In genomic region chr4:130309254-130309653, GRCm38 (mm10) we compare ENCODE assay signal across 9 mouse cellular contexts. TPM values are rescaled to one million over a fixed set of nuclear protein-coding genes. Genes with fewer than 3 reads are reported as not detected.
A peak's percentile ranks its signal among the peaks of the same experiment; 100 is the strongest.
DNase-seq lines count a peak whose midpoint lies in the region; ATAC-seq and TF ChIP-seq lines count a peak whose summit lies in the region.
"Had no signal": no experiment of that assay in that cellular context is flagged by ENCODE, and none has a peak within 500 bp of the region (broad histone marks: within the 10 kb centered on the region; RNA-seq: fewer than 3 reads in every experiment).

No protein-coding gene starts in this region.

- DNase-seq in intestine, embryonic 14.5 days (ENCODE audit: low spot score) = no peak
- no peak for DNase-seq in ovary, postnatal 14 days (ENCODE audit: low spot score)
- no peak for DNase-seq in layer of hippocampus, adult 11-12 months (ENCODE audit: low spot score)
- DNase-seq in layer of hippocampus, adult 9-10 months (ENCODE audit: low spot score) = no peak
- DNase-seq: thymus, postnatal 25 days had no signal

- H3K9me3 ChIP-seq in intestine, embryonic 14.5 days (ENCODE audit: control insufficient read depth, low read length) = no peaks in the 10 kb centered on the region
- no peaks in the 10 kb centered on the region for H3K9me3 ChIP-seq in intestine, postnatal 0 days (ENCODE audit: control insufficient read depth)
- H3K9me3 ChIP-seq in forebrain, embryonic 16.5 days (ENCODE audit: control insufficient read depth, low read length) = no peaks in the 10 kb centered on the region
- no peaks in the 10 kb centered on the region for H3K9me3 ChIP-seq in midbrain, embryonic 13.5 days

- peak overlapping the region; percentile 74 for H3K4me2 ChIP-seq in intestine, embryonic 14.5 days (ENCODE audit: low read length)
- no peak overlapping the region for H3K4me2 ChIP-seq in intestine, postnatal 0 days (replicated peaks; ENCODE audit: low read depth)
- peak overlapping the region; percentile 89 for H3K4me2 ChIP-seq in forebrain, embryonic 16.5 days (ENCODE audit: low read length)
- peak overlapping the region; percentile 87 for H3K4me2 ChIP-seq in midbrain, embryonic 13.5 days (replicated peaks)

- ATAC-seq in intestine, embryonic 14.5 days (replicated peaks; ENCODE audit: low FRiP score, low TSS enrichment, low read depth) = no peak
- no peak for ATAC-seq in intestine, postnatal 0 days
- ATAC-seq in forebrain, embryonic 16.5 days = no peak
- ATAC-seq in midbrain, embryonic 13.5 days = no peak

- peaks cover 5% of the 10 kb centered on the region; the same call in 1 of the 2 replicates for H3K36me3 ChIP-seq in intestine, embryonic 14.5 days (ENCODE audit: control insufficient read depth, insufficient read depth, low read length)
- H3K36me3 ChIP-seq in intestine, postnatal 0 days (ENCODE audit: control insufficient read depth, insufficient read depth) = peaks cover 1% of the 10 kb centered on the region; the same call in 1 of the 2 replicates
- H3K36me3 ChIP-seq in forebrain, embryonic 16.5 days (ENCODE audit: control insufficient read depth, insufficient read depth) = no peaks in the 10 kb centered on the region
- peaks cover 20% of the 10 kb centered on the region for H3K36me3 ChIP-seq in midbrain, embryonic 13.5 days

- peaks cover 10% of the 10 kb centered on the region; the same call in 1 of the 2 replicates for H3K4me1 ChIP-seq in intestine, embryonic 14.5 days (replicated peaks; ENCODE audit: control insufficient read depth, insufficient read depth, low read length)
- H3K4me1 ChIP-seq in intestine, postnatal 0 days (replicated peaks; ENCODE audit: control insufficient read depth, insufficient read depth, low read length) = 0 out of 2 replicates have a peak, but pooled peaks cover 2% of the 10 kb centered on the region
- H3K4me1 ChIP-seq in cortical plate, adult 2 months (ENCODE audit: control insufficient read depth, insufficient read depth, low read length) = no peaks in the 10 kb centered on the region
- H3K4me1 ChIP-seq in forebrain, embryonic 16.5 days (replicated peaks; ENCODE audit: control insufficient read depth, insufficient read depth, low read length) = peaks cover 12% of the 10 kb centered on the region
- H3K4me1 ChIP-seq in midbrain, embryonic 13.5 days (replicated peaks) = peaks cover 29% of the 10 kb centered on the region

- TF ChIP-seq CTCF in intestine, postnatal 0 days (IDR thresholded peaks at IDR 0.05; ENCODE audit: low read depth) = no peak
- no peak for TF ChIP-seq CTCF in cortical plate, adult 2 months (IDR thresholded peaks at IDR 0.05; ENCODE audit: extremely low read depth, insufficient read depth, low read length)

- peaks cover 44% of the 10 kb centered on the region for H3K27me3 ChIP-seq in intestine, embryonic 14.5 days (replicated peaks; ENCODE audit: control insufficient read depth, insufficient read depth, low read length)
- peaks cover 25% of the 10 kb centered on the region; the same call in 1 of the 2 replicates for H3K27me3 ChIP-seq in intestine, postnatal 0 days (replicated peaks; ENCODE audit: control insufficient read depth, insufficient read depth, low read length)
- 0 out of 2 replicates have a peak, but pooled peaks cover 7% of the 10 kb centered on the region for H3K27me3 ChIP-seq in forebrain, embryonic 16.5 days (replicated peaks; ENCODE audit: control insufficient read depth, insufficient read depth, low read length)
- peaks cover 45% of the 10 kb centered on the region for H3K27me3 ChIP-seq in midbrain, embryonic 13.5 days

- no peak overlapping the region for H3K9ac ChIP-seq in intestine, embryonic 14.5 days (ENCODE audit: low read length)
- H3K9ac ChIP-seq in intestine, postnatal 0 days (ENCODE audit: low read depth, low read length) = no peak overlapping the region
- H3K9ac ChIP-seq in forebrain, embryonic 16.5 days (replicated peaks; ENCODE audit: low read depth, low read length) = peak overlapping the region; percentile 62
- peak overlapping the region; percentile 78 for H3K9ac ChIP-seq in midbrain, embryonic 13.5 days (replicated peaks)

- WGBS in intestine, embryonic 14.5 days = 51% methylated on average over 8 of the region's 8 CpGs
- WGBS in intestine, postnatal 0 days = 64% methylated on average over 8 of the region's 8 CpGs
- 54% methylated on average over 8 of the region's 8 CpGs for WGBS in forebrain, embryonic 16.5 days
- WGBS in midbrain, embryonic 13.5 days = 43% methylated on average over 8 of the region's 8 CpGs

- no peak for TF ChIP-seq POLR2A in cortical plate, adult 2 months (IDR thresholded peaks at IDR 0.05; ENCODE audit: extremely low read depth, insufficient read depth, low read length)

- H3K27ac ChIP-seq in intestine, embryonic 14.5 days (ENCODE audit: low read depth) = no peak overlapping the region
- H3K27ac ChIP-seq in intestine, postnatal 0 days (ENCODE audit: low read depth, low read length) = no peak overlapping the region
- peak overlapping the region; percentile 93 for H3K27ac ChIP-seq in cortical plate, adult 2 months (ENCODE audit: insufficient read depth, low read length)
- no peak overlapping the region for H3K27ac ChIP-seq in forebrain, embryonic 16.5 days (ENCODE audit: low read length)
- H3K27ac ChIP-seq in midbrain, embryonic 13.5 days = 0 out of 2 replicates have a peak overlapping the region, but pooled peaks have one; percentile 21

- peak overlapping the region; percentile 41; the same call in 1 of the 2 replicates for H3K4me3 ChIP-seq in intestine, embryonic 14.5 days (ENCODE audit: low read depth, low read length)
- no peak overlapping the region for H3K4me3 ChIP-seq in intestine, postnatal 0 days (ENCODE audit: low read depth, low read length)
- H3K4me3 ChIP-seq in cortical plate, adult 2 months (ENCODE audit: insufficient read depth, low read length) = peak overlapping the region; percentile 64
- peak overlapping the region; percentile 65 for H3K4me3 ChIP-seq in forebrain, embryonic 16.5 days (replicated peaks; ENCODE audit: low read length)
- peak overlapping the region; percentile 56 for H3K4me3 ChIP-seq in midbrain, embryonic 13.5 days (replicated peaks)

RNA-seq across cellular contexts. Expression of gene Gm10570, which starts 0.8 kb away (rescaled TPM):
- polyA plus RNA-seq in intestine, embryonic 14.5 days (2014; fragmentation: Nextera tagmentation; extraction: Ambion mirVana) = not detected in 2 replicates
- not detected in 2 replicates for polyA plus RNA-seq in intestine, postnatal 0 days (2015; fragmentation: Nextera tagmentation; extraction: Ambion mirVana)
- 0.90 and 2.4 TPM in 2 replicates for polyA plus RNA-seq in cortical plate, adult 2 months (2012; rRNA removed)
- 0.92 and 1.3 TPM in 2 replicates for polyA plus RNA-seq in forebrain, embryonic 16.5 days (2015; fragmentation: Nextera tagmentation; extraction: Ambion mirVana)
- polyA plus RNA-seq in midbrain, embryonic 13.5 days (2015; fragmentation: Nextera tagmentation; extraction: Ambion mirVana) = 0.58 and 0.59 TPM in 2 replicates

RNA-seq across cellular contexts. Expression of gene Fabp3, which starts 0.9 kb away (rescaled TPM):
- polyA plus RNA-seq in intestine, embryonic 14.5 days (2014; fragmentation: Nextera tagmentation; extraction: Ambion mirVana) = 5.5 and 6.6 TPM in 2 replicates
- polyA plus RNA-seq in intestine, postnatal 0 days (2015; fragmentation: Nextera tagmentation; extraction: Ambion mirVana) = 5.0 and 7.1 TPM in 2 replicates
- 308 and 316 TPM in 2 replicates for polyA plus RNA-seq in cortical plate, adult 2 months (2012; rRNA removed)
- 106 and 143 TPM in 2 replicates for polyA plus RNA-seq in forebrain, embryonic 16.5 days (2015; fragmentation: Nextera tagmentation; extraction: Ambion mirVana)
- polyA plus RNA-seq in midbrain, embryonic 13.5 days (2015; fragmentation: Nextera tagmentation; extraction: Ambion mirVana) = 103 and 116 TPM in 2 replicates

RNA-seq across cellular contexts. Expression of gene Serinc2, which starts 30.2 kb away (rescaled TPM):
- 24.1 and 25.3 TPM in 2 replicates for polyA plus RNA-seq in intestine, embryonic 14.5 days (2014; fragmentation: Nextera tagmentation; extraction: Ambion mirVana)
- polyA plus RNA-seq in intestine, postnatal 0 days (2015; fragmentation: Nextera tagmentation; extraction: Ambion mirVana) = 21.5 and 26.1 TPM in 2 replicates
- polyA plus RNA-seq in cortical plate, adult 2 months (2012; rRNA removed) = 9.0 and 10.5 TPM in 2 replicates
- polyA plus RNA-seq in forebrain, embryonic 16.5 days (2015; fragmentation: Nextera tagmentation; extraction: Ambion mirVana) = 80.2 and 80.9 TPM in 2 replicates
- polyA plus RNA-seq in midbrain, embryonic 13.5 days (2015; fragmentation: Nextera tagmentation; extraction: Ambion mirVana) = 67.2 and 70.8 TPM in 2 replicates

RNA-seq across cellular contexts. Expression of gene Zcchc17, which starts 50.5 kb away (rescaled TPM):
- polyA plus RNA-seq in intestine, embryonic 14.5 days (2014; fragmentation: Nextera tagmentation; extraction: Ambion mirVana) = 62.9 and 68.7 TPM in 2 replicates
- polyA plus RNA-seq in intestine, postnatal 0 days (2015; fragmentation: Nextera tagmentation; extraction: Ambion mirVana) = 46.4 and 49.2 TPM in 2 replicates
- polyA plus RNA-seq in cortical plate, adult 2 months (2012; rRNA removed) = 77.8 and 84.7 TPM in 2 replicates
- polyA plus RNA-seq in forebrain, embryonic 16.5 days (2015; fragmentation: Nextera tagmentation; extraction: Ambion mirVana) = 76.1 and 81.9 TPM in 2 replicates
- 84.6 and 87.4 TPM in 2 replicates for polyA plus RNA-seq in midbrain, embryonic 13.5 days (2015; fragmentation: Nextera tagmentation; extraction: Ambion mirVana)

RNA-seq across cellular contexts. Expression of gene Snrnp40, which starts 50.7 kb away (rescaled TPM):
- 155 and 166 TPM in 2 replicates for polyA plus RNA-seq in intestine, embryonic 14.5 days (2014; fragmentation: Nextera tagmentation; extraction: Ambion mirVana)
- 44.3 and 46.1 TPM in 2 replicates for polyA plus RNA-seq in intestine, postnatal 0 days (2015; fragmentation: Nextera tagmentation; extraction: Ambion mirVana)
- polyA plus RNA-seq in cortical plate, adult 2 months (2012; rRNA removed) = 30.1 and 32.6 TPM in 2 replicates
- 125 and 126 TPM in 2 replicates for polyA plus RNA-seq in forebrain, embryonic 16.5 days (2015; fragmentation: Nextera tagmentation; extraction: Ambion mirVana)
- 138 and 145 TPM in 2 replicates for polyA plus RNA-seq in midbrain, embryonic 13.5 days (2015; fragmentation: Nextera tagmentation; extraction: Ambion mirVana)

Comparison
In these comparisons a context has a peak if more than half of its experiments do, and no peak if none do; other contexts are left out.
1. H3K27ac ChIP-seq: peak in cortical plate, adult 2 months (single experiment) and midbrain, embryonic 13.5 days (single experiment); none in intestine, embryonic 14.5 days (single experiment), intestine, postnatal 0 days (single experiment) and forebrain, embryonic 16.5 days (single experiment).
2. H3K9ac ChIP-seq: peak in forebrain, embryonic 16.5 days (single experiment) and midbrain, embryonic 13.5 days (single experiment); none in intestine, embryonic 14.5 days (single experiment) and intestine, postnatal 0 days (single experiment).
3. RNA of gene Fabp3, which starts 0.9 kb away (polyA plus RNA-seq): 308 to 316 TPM in cortical plate, adult 2 months, 106 to 143 TPM in forebrain, embryonic 16.5 days and 103 to 116 TPM in midbrain, embryonic 13.5 days; 5.0 to 7.1 TPM in intestine, postnatal 0 days and 5.5 to 6.6 TPM in intestine, embryonic 14.5 days; every median in the first group is over 10 times any median in the second.